Mouse (Mus musculus): ENCODE results near the gene Arhgap1. TPM values are rescaled to one million over a fixed set of nuclear protein-coding genes. Genes with fewer than 3 reads are reported as not detected.
A peak's percentile ranks its signal among the peaks of the same experiment; 100 is the strongest.

Gene Arhgap1
- polyA plus RNA-seq, 1 experiment, result 185 TPM

DNA sequence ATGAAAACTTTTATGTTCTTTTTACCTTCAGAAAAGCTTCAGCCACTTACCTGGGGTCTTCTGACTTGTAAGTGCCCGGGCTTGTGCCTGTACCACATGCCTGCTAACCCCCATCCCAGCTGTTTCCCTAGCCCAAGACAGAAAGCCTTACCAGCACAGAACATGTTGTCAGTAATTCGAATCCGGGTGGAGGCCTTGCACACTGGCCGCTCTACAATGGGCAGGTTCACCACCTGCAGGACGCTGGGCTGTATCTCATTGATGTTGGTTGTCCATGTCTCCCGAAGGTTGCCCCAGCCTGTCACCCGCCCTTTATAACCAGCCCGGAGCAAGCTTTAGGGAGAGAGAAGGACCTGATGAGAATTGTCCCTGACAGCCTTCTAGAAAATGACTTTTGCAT, 21.5 kb upstream of the Arhgap1 start:
- Histone ChIP-seq H3K36me3 (ENCODE audit: control insufficient read depth, insufficient read depth, low read length) (no peaks in the 10 kb centered on the region), H3K27ac (ENCODE audit: control insufficient read depth, insufficient read depth, low read length) (no peak overlapping the region), H3K4me3 (ENCODE audit: control insufficient read depth, insufficient read depth, low read length) (no peak overlapping the region), H3K4me1 (replicated peaks; ENCODE audit: control insufficient read depth, insufficient read depth, low read length) (peaks cover 14% of the 10 kb centered on the region), H3K27me3 (ENCODE audit: control insufficient read depth, insufficient read depth, low read length) (no peaks in the 10 kb centered on the region)
- TF ChIP-seq CTCF (IDR thresholded peaks at IDR 0.05; ENCODE audit: borderline replicate concordance, control insufficient read depth, extremely low read depth, insufficient read depth, low read length, poor library complexity) (no peak), POLR2A (IDR thresholded peaks at IDR 0.05; ENCODE audit: control insufficient read depth, extremely low read depth, insufficient read depth, low read length, poor library complexity) (no peak)
- no peak for DNase-seq
- 96% methylated on average over 8 of the region's 8 CpGs for WGBS

- WGBS, result 83% methylated on average over 18 of the region's 18 CpGs
- H3K36me3 ChIP-seq (ENCODE audit: control insufficient read depth, insufficient read depth, low read length), result no peaks in the 10 kb centered on the region
- no peak overlapping the region for H3K27ac ChIP-seq (ENCODE audit: control insufficient read depth, insufficient read depth, low read length)
- no peak overlapping the region for H3K4me3 ChIP-seq (ENCODE audit: control insufficient read depth, insufficient read depth, low read length)
- TF ChIP-seq POLR2A (IDR thresholded peaks at IDR 0.05; ENCODE audit: control insufficient read depth, extremely low read depth, insufficient read depth, low read length, poor library complexity) (0 out of 2 replicates have a peak, but pooled peaks have one; percentile 26), CTCF (IDR thresholded peaks at IDR 0.05; ENCODE audit: borderline replicate concordance, control insufficient read depth, extremely low read depth, insufficient read depth, low read length, poor library complexity) (peak; percentile 42; the same call in 1 of the 2 replicates)
- peaks cover 29% of the 10 kb centered on the region for H3K4me1 ChIP-seq (replicated peaks; ENCODE audit: control insufficient read depth, insufficient read depth, low read length)
- peak; percentile 24 for DNase-seq
- H3K27me3 ChIP-seq (ENCODE audit: control insufficient read depth, insufficient read depth, low read length), result no peaks in the 10 kb centered on the region
Measured at GRCm38 (mm10) chr2:91629682-91630081, 20.0 kb upstream of the Arhgap1 start.

DNA sequence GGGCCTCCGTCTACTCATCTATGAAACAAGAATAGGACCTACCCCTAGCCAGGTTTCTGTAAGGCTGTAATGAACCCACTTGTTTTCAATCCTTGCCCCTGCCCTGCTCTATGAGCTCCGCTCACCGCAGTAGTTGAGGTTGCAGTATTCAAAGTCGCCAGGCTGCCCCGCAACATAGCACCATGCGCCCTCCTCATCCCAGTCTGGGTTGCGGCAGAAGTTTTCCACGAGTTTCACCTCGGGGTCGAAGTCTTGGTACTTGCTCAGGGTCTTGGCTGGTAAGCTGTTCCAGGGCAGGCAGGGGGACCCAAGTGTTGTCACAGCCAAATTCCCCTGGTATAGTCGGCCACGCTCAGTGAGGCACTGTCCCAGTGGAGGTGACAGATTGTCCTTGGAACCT, 19.3 kb upstream of the Arhgap1 start:
- no peak for DNase-seq

DNA sequence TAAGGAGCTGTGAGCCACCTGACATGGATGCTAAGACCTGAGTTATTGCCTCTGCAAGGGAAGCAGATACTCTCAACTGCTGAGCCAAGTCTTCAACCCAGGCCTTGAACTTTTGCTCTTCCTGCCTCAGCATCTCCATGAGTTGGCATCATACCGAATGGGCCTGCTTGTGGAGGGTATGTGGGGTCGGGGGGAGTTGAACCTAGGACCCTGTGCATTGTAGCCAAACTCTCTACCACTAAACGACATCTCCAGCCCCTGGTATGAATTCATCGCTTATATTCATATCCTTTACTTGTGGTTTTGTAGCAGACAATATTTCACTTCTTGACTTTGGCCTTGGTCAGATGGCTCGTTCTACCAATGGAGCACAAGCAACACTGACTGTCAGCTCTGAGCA, 17.8 kb upstream of the Arhgap1 start:
- Histone ChIP-seq H3K36me3 (ENCODE audit: control insufficient read depth, insufficient read depth, low read length) (no peaks in the 10 kb centered on the region), H3K4me3 (ENCODE audit: control insufficient read depth, insufficient read depth, low read length) (no peak overlapping the region), H3K4me1 (replicated peaks; ENCODE audit: control insufficient read depth, insufficient read depth, low read length) (peaks cover 49% of the 10 kb centered on the region), H3K27me3 (ENCODE audit: control insufficient read depth, insufficient read depth, low read length) (no peaks in the 10 kb centered on the region), H3K27ac (ENCODE audit: control insufficient read depth, insufficient read depth, low read length) (no peak overlapping the region)
- TF ChIP-seq POLR2A (IDR thresholded peaks at IDR 0.05; ENCODE audit: control insufficient read depth, extremely low read depth, insufficient read depth, low read length, poor library complexity) (no peak), CTCF (IDR thresholded peaks at IDR 0.05; ENCODE audit: borderline replicate concordance, control insufficient read depth, extremely low read depth, insufficient read depth, low read length, poor library complexity) (no peak)
- 86% methylated on average over 5 of the region's 5 CpGs for WGBS
- no peak for DNase-seq

More for the DNA sequence above, 19.3 kb upstream of the Arhgap1 start:
- no peak for TF ChIP-seq CTCF (IDR thresholded peaks at IDR 0.05; ENCODE audit: borderline replicate concordance, control insufficient read depth, extremely low read depth, insufficient read depth, low read length, poor library complexity)
- TF ChIP-seq POLR2A (IDR thresholded peaks at IDR 0.05; ENCODE audit: control insufficient read depth, extremely low read depth, insufficient read depth, low read length, poor library complexity), result no peak
- 94% methylated on average over 12 of the region's 12 CpGs for WGBS
- no peak overlapping the region for H3K27ac ChIP-seq (ENCODE audit: control insufficient read depth, insufficient read depth, low read length)
- no peaks in the 10 kb centered on the region for H3K27me3 ChIP-seq (ENCODE audit: control insufficient read depth, insufficient read depth, low read length)
- H3K4me3 ChIP-seq (ENCODE audit: control insufficient read depth, insufficient read depth, low read length), result no peak overlapping the region
- no peaks in the 10 kb centered on the region for H3K36me3 ChIP-seq (ENCODE audit: control insufficient read depth, insufficient read depth, low read length)
- H3K4me1 ChIP-seq (replicated peaks; ENCODE audit: control insufficient read depth, insufficient read depth, low read length), result peaks cover 35% of the 10 kb centered on the region

GRCm38 (mm10) chr2:91632316-91632715, 17.3 kb upstream of the Arhgap1 start:
- no peaks in the 10 kb centered on the region for H3K27me3 ChIP-seq (ENCODE audit: control insufficient read depth, insufficient read depth, low read length)
- H3K36me3 ChIP-seq (ENCODE audit: control insufficient read depth, insufficient read depth, low read length), result no peaks in the 10 kb centered on the region
- no peak overlapping the region for H3K27ac ChIP-seq (ENCODE audit: control insufficient read depth, insufficient read depth, low read length)
- no peak for DNase-seq
- TF ChIP-seq CTCF (IDR thresholded peaks at IDR 0.05; ENCODE audit: borderline replicate concordance, control insufficient read depth, extremely low read depth, insufficient read depth, low read length, poor library complexity) (no peak), POLR2A (IDR thresholded peaks at IDR 0.05; ENCODE audit: control insufficient read depth, extremely low read depth, insufficient read depth, low read length, poor library complexity) (no peak)
- 75% methylated on average over 5 of the region's 5 CpGs for WGBS
- H3K4me1 ChIP-seq (replicated peaks; ENCODE audit: control insufficient read depth, insufficient read depth, low read length), result peaks cover 53% of the 10 kb centered on the region
- H3K4me3 ChIP-seq (ENCODE audit: control insufficient read depth, insufficient read depth, low read length), result no peak overlapping the region

GRCm38 (mm10) chr2:91633334-91633977, 16.2 kb upstream of the Arhgap1 start:
- Histone ChIP-seq H3K4me3 (ENCODE audit: control insufficient read depth, insufficient read depth, low read length) (no peak overlapping the region), H3K27me3 (ENCODE audit: control insufficient read depth, insufficient read depth, low read length) (no peaks in the 10 kb centered on the region), H3K36me3 (ENCODE audit: control insufficient read depth, insufficient read depth, low read length) (no peaks in the 10 kb centered on the region), H3K4me1 (replicated peaks; ENCODE audit: control insufficient read depth, insufficient read depth, low read length) (peaks cover 57% of the 10 kb centered on the region), H3K27ac (ENCODE audit: control insufficient read depth, insufficient read depth, low read length) (no peak overlapping the region)
- whole genome bisulfite sequencing, result 84% methylated on average over 12 of the region's 12 CpGs
- TF ChIP-seq POLR2A (IDR thresholded peaks at IDR 0.05; ENCODE audit: control insufficient read depth, extremely low read depth, insufficient read depth, low read length, poor library complexity) (no peak), CTCF (IDR thresholded peaks at IDR 0.05; ENCODE audit: borderline replicate concordance, control insufficient read depth, extremely low read depth, insufficient read depth, low read length, poor library complexity) (no peak)
- DNase-seq, result no peak
